Mouse (Mus musculus) heart, adult 2 months (tissue): ENCODE measurements around the gene Spag7.

ENCODE experiments used
- CTCF ChIP-seq: fragments of 200-600 bp; IDR thresholded peaks from 2 replicates; pipeline ENCODE4 v1.8.1; 2022; ENCODE audit warnings: antibody characterized with exemption, mild to moderate bottlenecking, moderate library complexity
- EP300 ChIP-seq: fragments of 200-500 bp; IDR thresholded peaks from 2 replicates; pipeline ENCODE4 v1.6.1; 2011; ENCODE audit warnings: low read depth, low read length, control low read depth; ENCODE audit not compliant: insufficient read depth

- TF ChIP-seq CTCF (no peak), EP300 (no peak)
Observed at GRCm38 (mm10) chr11:70711026-70711425, 41.8 kb upstream of the Spag7 start.
